Mouse (Mus musculus): ENCODE data around the gene Twnk. TPM values are rescaled to one million over a fixed set of nuclear protein-coding genes. Genes with fewer than 3 reads are reported as not detected.
"Not testable (repeated sequence)": the region's sequence is repeated elsewhere in the genome, so short reads cannot be mapped to it uniquely, and the experiment has no call there.

Gene Twnk
- polyA plus RNA-seq, 1 experiment from 2014 or later = 10.2 TPM

DNA sequence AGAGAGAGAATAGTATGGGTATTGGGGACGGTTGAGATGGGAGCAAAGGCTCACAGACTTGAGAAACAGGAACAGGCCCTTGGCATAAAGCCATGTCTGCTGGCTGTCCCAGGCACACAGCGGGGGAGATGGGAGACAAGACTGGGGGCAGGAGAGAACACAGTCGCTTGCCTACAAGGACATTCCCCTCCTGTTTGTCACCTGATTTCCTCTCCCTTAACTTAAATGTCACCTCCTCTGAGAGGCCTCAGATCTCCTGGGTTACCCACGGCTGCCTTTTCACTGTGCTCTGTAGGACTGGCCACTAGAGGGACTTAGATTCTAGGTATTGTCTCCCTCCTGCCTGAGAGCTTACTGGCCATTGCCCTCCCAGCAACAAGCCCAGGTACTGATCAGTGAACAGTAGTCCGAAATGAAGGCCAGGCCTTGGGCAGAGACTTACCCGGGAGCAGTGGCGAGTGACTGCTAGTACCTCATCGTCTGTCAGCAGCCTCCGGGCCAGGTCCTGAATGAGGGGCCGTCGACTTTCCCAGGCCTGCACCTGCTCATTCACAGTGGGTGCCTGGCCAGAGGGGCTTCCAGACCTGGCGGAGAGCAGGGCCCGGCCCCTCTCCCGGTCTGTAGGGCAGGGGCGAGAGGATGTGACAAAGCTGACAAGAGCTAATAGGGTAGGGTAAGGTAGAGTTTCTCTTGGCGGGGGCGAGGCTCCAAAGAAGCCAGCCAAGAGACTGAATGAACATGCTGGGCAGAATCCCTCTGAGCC, 27.3 kb downstream of the Twnk start:
- WGBS = 46% methylated on average over 17 of the region's 17 CpGs
- H3K4me2 ChIP-seq (ENCODE audit: low read depth, low read length) = no peak overlapping the region
- 0 out of 2 replicates have a peak, but pooled peaks cover 3% of the 10 kb centered on the region for H3K36me3 ChIP-seq (ENCODE audit: control insufficient read depth, insufficient read depth, low read length)
- no peak for ATAC-seq (ENCODE audit: low read depth)
- no peaks in the 10 kb centered on the region for H3K27me3 ChIP-seq (ENCODE audit: control insufficient read depth, insufficient read depth, low read length)
- peaks cover 6% of the 10 kb centered on the region; the same call in 1 of the 2 replicates for H3K4me1 ChIP-seq (ENCODE audit: control insufficient read depth, insufficient read depth, low read length)
- no peak overlapping the region for H3K9ac ChIP-seq (replicated peaks; ENCODE audit: low read depth, low read length)
- no peak overlapping the region for H3K4me3 ChIP-seq (ENCODE audit: low read depth, low read length)
- no peak overlapping the region for H3K27ac ChIP-seq (ENCODE audit: low read depth, low read length)
- no peaks in the 10 kb centered on the region for H3K9me3 ChIP-seq (ENCODE audit: control insufficient read depth, low read length)

DNA sequence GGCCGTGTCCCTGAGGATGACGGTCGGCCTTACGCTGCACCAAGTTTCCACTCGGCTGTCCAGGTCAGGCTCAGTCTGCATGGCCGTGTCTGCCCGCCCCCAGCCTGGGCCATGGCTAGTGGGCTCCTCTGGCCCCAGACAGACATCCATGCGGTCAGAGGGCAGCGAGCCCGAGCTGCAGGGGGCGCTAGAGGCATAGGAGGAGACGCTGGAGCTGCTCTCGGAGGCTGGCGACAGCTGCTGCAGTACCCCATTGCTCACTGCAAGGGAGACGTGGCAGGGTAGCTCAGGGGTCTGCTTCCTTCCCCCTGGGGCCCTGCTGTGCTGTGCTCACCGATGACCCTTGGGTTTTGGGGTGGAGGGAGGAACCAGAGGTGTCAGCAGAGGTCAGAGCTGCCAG, 31.4 kb downstream of the Twnk start:
- WGBS = 26% methylated on average over 16 of the region's 16 CpGs
- H3K9me3 ChIP-seq (ENCODE audit: control insufficient read depth, low read length) = no peaks in the 10 kb centered on the region
- H3K27ac ChIP-seq (ENCODE audit: low read depth, low read length) = no peak overlapping the region
- H3K4me1 ChIP-seq (ENCODE audit: control insufficient read depth, insufficient read depth, low read length) = no peaks in the 10 kb centered on the region
- H3K27me3 ChIP-seq (ENCODE audit: control insufficient read depth, insufficient read depth, low read length) = no peaks in the 10 kb centered on the region
- H3K4me3 ChIP-seq (ENCODE audit: low read depth, low read length) = no peak overlapping the region
- no peak for ATAC-seq (ENCODE audit: low read depth)
- no peak overlapping the region for H3K9ac ChIP-seq (replicated peaks; ENCODE audit: low read depth, low read length)
- no peaks in the 10 kb centered on the region for H3K36me3 ChIP-seq (ENCODE audit: control insufficient read depth, insufficient read depth, low read length)
- H3K4me2 ChIP-seq (ENCODE audit: low read depth, low read length) = no peak overlapping the region

DNA sequence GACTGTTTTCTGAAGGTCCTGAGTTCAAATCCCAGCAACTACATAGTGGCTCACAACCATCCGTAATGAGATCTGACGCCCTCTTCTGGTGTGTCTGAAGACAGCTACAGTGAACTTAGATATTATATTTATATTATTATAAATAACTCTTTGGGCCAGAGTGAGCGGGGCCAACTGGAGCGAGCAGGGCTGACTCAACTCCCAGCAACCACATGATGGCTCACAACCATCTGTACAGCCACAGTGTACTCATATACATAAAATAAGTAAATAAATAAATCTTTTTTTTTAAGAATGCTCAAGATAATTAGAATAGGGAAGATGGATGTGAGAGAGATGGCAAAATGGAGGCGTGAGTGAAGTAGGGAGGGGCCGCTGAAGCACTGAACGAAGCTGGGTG, 32.7 kb downstream of the Twnk start:
- not testable (repeated sequence) for H3K36me3 ChIP-seq (ENCODE audit: control insufficient read depth, insufficient read depth, low read length); H3K9ac ChIP-seq (replicated peaks; ENCODE audit: low read depth, low read length); H3K4me3 ChIP-seq (ENCODE audit: low read depth, low read length); H3K4me2 ChIP-seq (ENCODE audit: low read depth, low read length); H3K4me1 ChIP-seq (ENCODE audit: control insufficient read depth, insufficient read depth, low read length); ATAC-seq (ENCODE audit: low read depth); H3K27me3 ChIP-seq (ENCODE audit: control insufficient read depth, insufficient read depth, low read length); H3K27ac ChIP-seq (ENCODE audit: low read depth, low read length); H3K9me3 ChIP-seq (ENCODE audit: control insufficient read depth, low read length)
- WGBS = 92% methylated on average over 7 of the region's 7 CpGs

DNA sequence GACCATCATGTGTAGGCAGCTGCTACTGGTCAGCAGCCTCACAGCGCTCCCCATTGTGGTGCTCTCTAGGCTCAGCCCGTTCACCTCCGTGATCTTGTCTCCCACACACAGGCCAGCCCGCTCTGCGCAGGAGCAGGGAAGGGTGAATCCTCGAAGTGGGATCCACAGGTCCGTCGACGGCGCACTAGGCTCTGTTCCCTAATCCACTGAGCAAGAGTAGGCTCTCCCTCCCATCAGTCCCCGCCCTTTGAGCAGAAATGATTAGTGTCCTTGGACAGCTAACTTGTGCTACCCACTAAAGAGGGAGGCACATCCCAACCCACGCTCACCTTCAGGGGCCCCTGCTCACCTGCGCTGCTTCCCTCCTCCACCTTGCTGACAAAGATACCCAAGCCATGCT, 34.8 kb downstream of the Twnk start:
- 61% methylated on average over 13 of the region's 13 CpGs for WGBS
- Histone ChIP-seq H3K27me3 (ENCODE audit: control insufficient read depth, insufficient read depth, low read length) (no peaks in the 10 kb centered on the region), H3K4me1 (ENCODE audit: control insufficient read depth, insufficient read depth, low read length) (no peaks in the 10 kb centered on the region), H3K36me3 (ENCODE audit: control insufficient read depth, insufficient read depth, low read length) (no peaks in the 10 kb centered on the region), H3K27ac (ENCODE audit: low read depth, low read length) (no peak overlapping the region), H3K9ac (replicated peaks; ENCODE audit: low read depth, low read length) (no peak overlapping the region), H3K4me3 (ENCODE audit: low read depth, low read length) (no peak overlapping the region), H3K4me2 (ENCODE audit: low read depth, low read length) (no peak overlapping the region), H3K9me3 (ENCODE audit: control insufficient read depth, low read length) (no peaks in the 10 kb centered on the region)
- ATAC-seq (ENCODE audit: low read depth) = no peak

DNA sequence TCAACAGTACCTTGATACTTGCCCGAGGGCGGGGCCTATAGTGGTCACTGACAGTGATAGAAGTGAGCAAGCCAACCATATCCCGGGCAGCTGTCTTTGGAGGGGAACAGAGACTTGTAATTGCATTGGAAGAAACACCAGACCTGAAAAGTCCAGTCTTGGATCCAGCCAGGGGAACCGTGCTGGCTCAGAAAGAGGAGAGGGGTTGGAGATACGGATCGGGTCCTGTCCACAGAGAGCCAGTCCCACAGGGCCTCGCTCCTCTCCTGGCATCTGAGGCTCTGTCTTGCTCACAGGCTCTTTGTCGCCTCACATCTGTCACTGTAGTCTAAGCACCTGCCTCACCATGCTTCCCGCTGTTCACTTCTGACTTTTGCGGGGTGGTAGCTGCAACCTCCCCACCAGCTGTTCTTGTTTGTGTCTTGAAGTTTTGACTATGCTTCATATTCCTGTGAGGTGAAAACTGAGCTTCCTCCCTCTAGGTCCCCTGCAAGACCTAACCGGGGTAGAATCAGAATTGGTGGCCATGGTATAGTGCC, 39.0 kb downstream of the Twnk start:
- no peaks in the 10 kb centered on the region for H3K36me3 ChIP-seq (ENCODE audit: control insufficient read depth, insufficient read depth, low read length)
- H3K4me1 ChIP-seq (ENCODE audit: control insufficient read depth, insufficient read depth, low read length) = peaks cover 18% of the 10 kb centered on the region
- no peaks in the 10 kb centered on the region for H3K27me3 ChIP-seq (ENCODE audit: control insufficient read depth, insufficient read depth, low read length)
- H3K4me2 ChIP-seq (ENCODE audit: low read depth, low read length) = no peak overlapping the region
- ATAC-seq (ENCODE audit: low read depth) = no peak
- no peak overlapping the region for H3K9ac ChIP-seq (replicated peaks; ENCODE audit: low read depth, low read length)
- no peaks in the 10 kb centered on the region for H3K9me3 ChIP-seq (ENCODE audit: control insufficient read depth, low read length)
- no peak overlapping the region for H3K4me3 ChIP-seq (ENCODE audit: low read depth, low read length)
- no peak overlapping the region for H3K27ac ChIP-seq (ENCODE audit: low read depth, low read length)
- 59% methylated on average over 11 of the region's 11 CpGs for WGBS

DNA sequence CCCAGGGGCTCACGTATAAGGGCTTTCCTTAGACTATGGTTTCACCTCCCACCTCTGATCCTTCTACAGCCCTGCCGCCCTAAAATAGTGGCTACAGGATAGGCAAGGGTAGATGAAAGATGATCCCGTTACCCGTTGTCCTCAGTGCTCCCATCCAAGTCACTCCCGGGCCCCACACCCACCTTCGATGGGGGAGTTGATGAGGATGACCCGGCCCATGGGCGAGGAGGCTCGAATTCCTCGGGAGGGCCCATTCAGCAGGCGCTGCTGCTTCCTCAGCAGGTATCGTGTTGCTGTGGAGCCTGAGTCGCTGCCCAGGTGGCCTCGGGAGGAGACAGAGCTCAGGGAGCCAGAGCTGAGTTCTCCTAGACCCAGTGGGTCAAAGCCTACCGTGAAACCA, 39.8 kb downstream of the Twnk start:
- ATAC-seq (ENCODE audit: low read depth) = no peak
- no peak overlapping the region for H3K4me3 ChIP-seq (ENCODE audit: low read depth, low read length)
- no peaks in the 10 kb centered on the region for H3K9me3 ChIP-seq (ENCODE audit: control insufficient read depth, low read length)
- 52% methylated on average over 15 of the region's 15 CpGs for WGBS
- H3K4me2 ChIP-seq (ENCODE audit: low read depth, low read length) = no peak overlapping the region
- H3K27ac ChIP-seq (ENCODE audit: low read depth, low read length) = no peak overlapping the region
- no peaks in the 10 kb centered on the region for H3K36me3 ChIP-seq (ENCODE audit: control insufficient read depth, insufficient read depth, low read length)
- H3K27me3 ChIP-seq (ENCODE audit: control insufficient read depth, insufficient read depth, low read length) = no peaks in the 10 kb centered on the region
- peaks cover 20% of the 10 kb centered on the region for H3K4me1 ChIP-seq (ENCODE audit: control insufficient read depth, insufficient read depth, low read length)
- H3K9ac ChIP-seq (replicated peaks; ENCODE audit: low read depth, low read length) = no peak overlapping the region

DNA sequence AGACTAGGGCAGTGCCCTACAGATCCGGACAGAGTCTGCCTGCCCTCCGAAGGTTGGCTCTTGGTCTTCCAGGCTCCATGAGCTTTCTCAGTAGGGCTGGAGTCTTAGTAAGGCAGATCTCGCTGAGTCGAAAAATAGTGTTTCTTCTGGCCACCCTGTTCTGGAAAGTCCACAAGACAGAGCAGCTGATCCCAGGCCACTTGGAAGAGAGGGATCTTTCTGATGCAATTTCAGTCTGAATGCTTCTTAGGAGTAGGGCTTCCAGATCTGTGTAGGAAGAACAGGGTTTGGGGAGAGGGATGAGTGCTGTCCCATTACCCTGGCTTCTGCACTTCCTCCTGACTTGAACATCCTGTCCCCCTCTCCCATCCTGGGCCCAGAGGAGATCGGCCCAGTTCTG, 40.2 kb downstream of the Twnk start, which contains the start of gene Pdzd7:
Pdzd7 (minus strand) TSS at position 67 of the 400 bp plus-strand sequence.
- Histone ChIP-seq H3K4me2 (ENCODE audit: low read depth, low read length) (peak within 1 kb of the TSS; percentile 60), H3K4me1 (ENCODE audit: control insufficient read depth, insufficient read depth, low read length) (peaks cover 20% of the 10 kb centered on the region), H3K9me3 (ENCODE audit: control insufficient read depth, low read length) (no peaks in the 10 kb centered on the region), H3K4me3 (ENCODE audit: low read depth, low read length) (peak within 1 kb of the TSS; percentile 30), H3K36me3 (ENCODE audit: control insufficient read depth, insufficient read depth, low read length) (peaks cover under 1% of the 10 kb centered on the region; the same call in 1 of the 2 replicates), H3K27ac (ENCODE audit: low read depth, low read length) (no peak within 1 kb of the TSS; the same call in 1 of the 2 replicates), H3K9ac (replicated peaks; ENCODE audit: low read depth, low read length) (peak within 1 kb of the TSS; percentile 25), H3K27me3 (ENCODE audit: control insufficient read depth, insufficient read depth, low read length) (no peaks in the 10 kb centered on the region)
- 83% methylated on average over 5 of the region's 5 CpGs for WGBS
- no peak for ATAC-seq (ENCODE audit: low read depth)

DNA sequence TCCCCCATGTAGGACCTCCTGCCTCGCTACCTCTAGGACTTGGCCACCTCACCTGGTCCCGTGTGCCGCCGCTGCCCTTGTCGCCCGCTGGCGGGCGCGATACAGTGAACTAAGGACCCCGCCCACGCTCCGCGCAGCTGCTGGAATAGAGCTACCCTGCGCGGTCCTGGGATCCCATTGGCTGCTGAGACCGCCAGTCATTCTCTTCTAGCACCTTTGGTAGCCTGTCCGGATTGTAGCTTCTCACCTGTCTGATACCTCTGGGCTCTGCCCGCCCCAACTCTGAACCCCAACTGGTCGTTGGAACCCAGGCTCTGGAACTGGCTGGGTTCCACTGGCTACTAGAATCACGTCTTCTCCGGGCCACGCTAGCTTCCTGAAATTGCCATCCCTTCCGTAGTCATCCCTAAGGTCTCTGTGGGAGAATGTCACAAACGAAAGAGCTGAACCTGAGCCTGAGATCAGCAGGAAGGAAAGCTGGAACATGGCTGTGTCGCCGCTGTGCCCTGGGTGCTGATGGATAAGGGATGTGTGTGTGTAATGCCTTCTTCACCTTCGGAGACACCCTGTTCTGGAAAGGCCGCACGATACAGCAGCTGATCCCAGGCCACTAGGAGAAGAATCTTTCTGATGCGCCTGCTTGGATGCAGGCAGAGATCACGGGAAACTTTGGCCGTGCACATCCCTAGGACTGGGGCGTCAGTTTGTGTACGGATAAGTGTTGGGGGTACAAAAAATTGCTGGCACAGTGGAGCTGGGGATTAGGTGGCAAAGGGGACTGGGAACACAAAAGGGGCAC, 41.3 kb downstream of the Twnk start:
- peak overlapping the region; percentile 60 for H3K4me2 ChIP-seq (ENCODE audit: low read depth, low read length)
- 2% methylated on average over 34 of the region's 34 CpGs for WGBS

More for the DNA sequence above, 41.3 kb downstream of the Twnk start:
- Histone ChIP-seq H3K4me3 (ENCODE audit: low read depth, low read length) (peak overlapping the region; percentile 30), H3K4me1 (ENCODE audit: control insufficient read depth, insufficient read depth, low read length) (peaks cover 20% of the 10 kb centered on the region), H3K36me3 (ENCODE audit: control insufficient read depth, insufficient read depth, low read length) (peaks cover 3% of the 10 kb centered on the region; the same call in 1 of the 2 replicates), H3K9ac (replicated peaks; ENCODE audit: low read depth, low read length) (peak overlapping the region; percentile 25), H3K27ac (ENCODE audit: low read depth, low read length) (peak overlapping the region; percentile 64), H3K9me3 (ENCODE audit: control insufficient read depth, low read length) (no peaks in the 10 kb centered on the region), H3K27me3 (ENCODE audit: control insufficient read depth, insufficient read depth, low read length) (no peaks in the 10 kb centered on the region)
- peak; percentile 55 for ATAC-seq (ENCODE audit: low read depth)

Data from neural tube, embryonic 14.5 days (tissue).